Mouse (Mus musculus) intestine, embryonic 14.5 days (tissue): ENCODE data around the gene Cib3. TPM values are rescaled to one million over a fixed set of nuclear protein-coding genes. Genes with fewer than 3 reads are reported as not detected.
A peak's percentile ranks its signal among the peaks of the same experiment; 100 is the strongest.

Source experiments
- ATAC-seq: fragments of 200-750 bp; cut with Nextera tagmentation; replicated peaks from 2 replicates; pipeline ENCODE4 v1.8.0; 2017; ENCODE audit warnings: low read depth, moderate number of reproducible peaks, moderate TSS enrichment, moderate library complexity; ENCODE audit not compliant: low FRiP score, low TSS enrichment
- DNase-seq: peaks from one replicate; pipeline ENCODE4 v3.0.0-alpha.2; 2018; ENCODE audit warnings: low spot score
- H3K27ac ChIP-seq: fragments of 300-500 bp; sonication (generic); 2 replicates; pipeline ENCODE4 v1.5.1; 2014; ENCODE audit warnings: low read depth, mild to moderate bottlenecking, control low read depth
- H3K27me3 ChIP-seq: fragments of 300-500 bp; sonication (generic); replicated peaks from 2 replicates; pipeline ENCODE4 v1.6.1; 2014; ENCODE audit warnings: low read length, control low read depth; ENCODE audit not compliant: control insufficient read depth, insufficient read depth
- H3K36me3 ChIP-seq: fragments of 300-500 bp; sonication (generic); 2 replicates; pipeline ENCODE4 v1.6.1; 2014; ENCODE audit warnings: low read length, control low read depth; ENCODE audit not compliant: control insufficient read depth, insufficient read depth
- H3K4me1 ChIP-seq: fragments of 300-500 bp; sonication (generic); replicated peaks from 2 replicates; pipeline ENCODE4 v1.6.1; 2014; ENCODE audit warnings: low read length, control low read depth, mixed read lengths; ENCODE audit not compliant: control insufficient read depth, insufficient read depth
- H3K4me2 ChIP-seq: fragments of 300-500 bp; sonication (generic); 2 replicates; pipeline ENCODE4 v1.6.1; 2014; ENCODE audit warnings: low read length
- H3K4me3 ChIP-seq: fragments of 300-500 bp; sonication (generic); 2 replicates; pipeline ENCODE4 v1.5.1; 2014; ENCODE audit warnings: low read depth, low read length, control low read depth, mixed read lengths
- H3K9ac ChIP-seq: fragments of 300-500 bp; sonication (generic); 2 replicates; pipeline ENCODE4 v1.6.1; 2014; ENCODE audit warnings: mild to moderate bottlenecking, low read length
- H3K9me3 ChIP-seq: fragments of 300-500 bp; sonication (generic); 2 replicates; pipeline ENCODE4 v1.6.1; 2016; ENCODE audit warnings: low read length, control low read depth; ENCODE audit not compliant: control insufficient read depth
- WGBS: fragments of 180-500 bp; shearing (Covaris S2); extraction: QIAGEN DNeasy Blood & Tissue Kit; methylation state at CpG from one replicate; pipeline ENCODE4 v1.1.7; 2014; 5-methylcytosine and 5-hydroxymethylcytosine counted together
- polyA plus RNA-seq: library from polyadenylated mRNA; unstranded; fragments of >200 nt; fragmentation: Nextera tagmentation; extraction: Ambion mirVana; gene quantifications from 2 replicates; pipeline ENCODE4 v1.2.1, GENCODE M21; 2014

Cib3 gene
- not detected in 2 replicates for polyA plus RNA-seq

DNA sequence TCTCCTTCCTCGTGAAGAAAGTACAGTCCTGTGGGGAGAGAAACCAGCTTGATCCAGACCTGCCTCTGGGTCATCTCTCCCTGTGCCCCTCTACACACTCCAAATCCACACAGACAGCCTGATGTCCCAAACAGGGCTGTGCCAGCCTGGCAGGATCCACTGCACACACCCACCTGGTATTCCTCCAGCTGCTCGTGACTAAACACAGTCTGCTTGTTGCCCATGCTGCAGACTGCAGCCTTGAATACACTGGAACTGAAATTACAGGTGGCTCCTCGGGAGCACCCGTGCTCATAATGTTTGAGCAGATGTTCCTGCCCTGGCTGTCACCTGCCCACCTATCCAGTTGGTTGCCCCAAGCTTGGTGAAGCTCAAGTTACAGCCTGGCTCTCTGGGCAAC, at the start of gene Cib3:
Gene Cib3, minus strand, starts transcription at position 87 of the 400 bp plus-strand sequence.
- Histone ChIP-seq H3K4me2 (no peak within 1 kb of the TSS), H3K9me3 (no peaks in the 10 kb centered on the region), H3K4me1 (no peaks in the 10 kb centered on the region), H3K4me3 (no peak within 1 kb of the TSS), H3K36me3 (no peaks in the 10 kb centered on the region), H3K27ac (no peak within 1 kb of the TSS), H3K27me3 (peaks cover 7% of the 10 kb centered on the region; the same call in 1 of the 2 replicates), H3K9ac (no peak within 1 kb of the TSS)
- WGBS = 59% methylated on average over 4 of the region's 4 CpGs
- DNase-seq = no peak
- no peak for ATAC-seq

DNA sequence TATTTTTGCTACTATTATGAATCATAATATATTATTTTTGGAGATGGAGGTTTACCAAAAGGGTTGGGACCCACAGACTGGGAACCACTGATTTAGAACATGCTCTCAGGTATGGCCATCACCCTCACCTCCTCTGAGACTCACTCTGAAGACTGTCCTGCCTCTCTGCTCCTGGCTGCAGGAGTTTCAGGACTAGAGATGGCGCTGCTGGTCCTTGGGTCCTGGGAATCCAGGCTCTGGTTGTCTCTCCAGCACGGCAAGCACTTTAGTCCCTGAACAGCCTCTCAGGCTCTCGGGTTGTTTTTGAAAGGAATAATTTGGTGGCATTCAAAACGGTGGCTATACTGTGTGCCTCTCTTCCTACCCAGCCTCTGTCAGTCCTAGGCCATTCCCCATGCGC, 49.2 kb upstream of the Cib3 start:
- no peaks in the 10 kb centered on the region for H3K9me3 ChIP-seq
- WGBS = 51% methylated on average over 5 of the region's 5 CpGs
- H3K36me3 ChIP-seq = no peaks in the 10 kb centered on the region
- DNase-seq (no peak), ATAC-seq (no peak)
- no peak overlapping the region for H3K4me3 ChIP-seq
- H3K9ac ChIP-seq = no peak overlapping the region
- no peak overlapping the region for H3K4me2 ChIP-seq
- H3K4me1 ChIP-seq = no peaks in the 10 kb centered on the region
- H3K27ac ChIP-seq = no peak overlapping the region
- no peaks in the 10 kb centered on the region for H3K27me3 ChIP-seq

DNA sequence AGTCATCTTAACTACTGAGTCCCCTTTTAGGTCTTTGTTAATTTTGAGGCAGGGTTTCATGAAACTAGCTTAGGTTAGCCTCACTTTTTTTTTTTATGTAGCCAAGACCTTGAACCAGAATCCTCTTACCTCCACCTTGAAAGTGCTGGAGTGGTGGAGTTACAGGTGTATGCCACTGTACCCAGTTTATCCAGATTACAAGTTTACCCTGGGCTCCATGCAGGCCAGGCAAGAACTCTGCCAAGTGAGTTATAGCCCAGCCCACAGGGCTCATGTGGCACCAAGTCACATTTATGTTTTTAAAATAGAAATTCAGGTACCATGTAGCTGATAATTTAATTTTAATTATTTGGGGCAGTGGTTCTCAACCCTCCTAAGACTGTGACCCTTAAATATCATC, 48.8 kb upstream of the Cib3 start:
- DNase-seq (no peak), ATAC-seq (peak; percentile 32; the same call in 1 of the 2 replicates)
- Histone ChIP-seq H3K36me3 (no peaks in the 10 kb centered on the region), H3K9me3 (no peaks in the 10 kb centered on the region), H3K9ac (no peak overlapping the region), H3K4me2 (no peak overlapping the region), H3K27ac (no peak overlapping the region), H3K4me3 (no peak overlapping the region), H3K4me1 (no peaks in the 10 kb centered on the region), H3K27me3 (no peaks in the 10 kb centered on the region)

DNA sequence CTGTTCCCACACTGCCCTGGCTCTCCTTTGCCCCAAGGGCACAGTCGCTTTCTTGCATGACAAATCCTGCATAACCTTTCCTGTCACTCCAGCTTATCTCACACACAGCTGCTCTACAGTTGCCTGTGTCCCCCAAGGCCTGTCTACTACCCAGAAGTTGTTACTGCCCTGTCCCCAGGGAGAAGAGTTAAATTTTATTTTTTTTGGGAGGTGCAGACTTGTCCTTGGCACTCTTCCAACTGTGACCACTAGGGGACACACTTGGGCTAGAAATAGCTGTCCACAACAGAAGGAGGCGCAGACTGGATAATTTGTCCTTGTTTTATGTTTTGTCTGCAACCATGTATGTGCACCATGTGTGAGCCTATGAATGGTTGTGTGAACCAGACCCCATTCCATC, 48.4 kb upstream of the Cib3 start:
- peak; percentile 57 for ATAC-seq
- DNase-seq = peak; percentile 79

DNA sequence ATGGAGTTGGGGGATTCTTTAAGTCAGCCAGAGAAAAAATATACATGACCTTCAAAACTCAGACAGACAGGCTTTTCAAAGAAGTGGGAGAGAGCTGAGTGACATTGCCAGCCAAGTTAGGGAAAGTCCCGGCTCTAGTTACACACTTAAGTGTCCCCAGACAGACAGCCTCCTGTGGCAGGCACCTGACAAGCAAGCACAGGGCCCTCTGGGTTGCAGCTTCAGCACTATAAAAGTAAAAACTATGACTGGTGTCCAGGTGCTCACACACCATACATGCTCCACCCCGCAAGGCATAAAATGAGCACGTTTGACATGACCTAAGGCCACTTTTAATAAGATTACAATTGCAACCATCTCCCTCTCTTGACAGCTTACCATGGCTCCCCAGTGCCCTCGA, 47.9 kb upstream of the Cib3 start:
- no peak for ATAC-seq
- no peak overlapping the region for H3K4me3 ChIP-seq
- no peaks in the 10 kb centered on the region for H3K9me3 ChIP-seq
- H3K36me3 ChIP-seq = 0 out of 2 replicates have a peak, but pooled peaks cover 4% of the 10 kb centered on the region
- H3K4me1 ChIP-seq = no peaks in the 10 kb centered on the region
- no peak overlapping the region for H3K4me2 ChIP-seq
- 61% methylated on average over 4 of the region's 4 CpGs for WGBS
- H3K27me3 ChIP-seq = no peaks in the 10 kb centered on the region
- no peak overlapping the region for H3K9ac ChIP-seq
- H3K27ac ChIP-seq = no peak overlapping the region
- DNase-seq = no peak

More for the DNA sequence above, 48.4 kb upstream of the Cib3 start:
- H3K27ac ChIP-seq = no peak overlapping the region
- WGBS = 34% methylated on average over 2 of the region's 2 CpGs
- H3K9me3 ChIP-seq = no peaks in the 10 kb centered on the region
- H3K9ac ChIP-seq = no peak overlapping the region
- no peaks in the 10 kb centered on the region for H3K27me3 ChIP-seq
- no peak overlapping the region for H3K4me2 ChIP-seq
- H3K4me3 ChIP-seq = no peak overlapping the region
- no peaks in the 10 kb centered on the region for H3K4me1 ChIP-seq
- no peaks in the 10 kb centered on the region for H3K36me3 ChIP-seq

DNA sequence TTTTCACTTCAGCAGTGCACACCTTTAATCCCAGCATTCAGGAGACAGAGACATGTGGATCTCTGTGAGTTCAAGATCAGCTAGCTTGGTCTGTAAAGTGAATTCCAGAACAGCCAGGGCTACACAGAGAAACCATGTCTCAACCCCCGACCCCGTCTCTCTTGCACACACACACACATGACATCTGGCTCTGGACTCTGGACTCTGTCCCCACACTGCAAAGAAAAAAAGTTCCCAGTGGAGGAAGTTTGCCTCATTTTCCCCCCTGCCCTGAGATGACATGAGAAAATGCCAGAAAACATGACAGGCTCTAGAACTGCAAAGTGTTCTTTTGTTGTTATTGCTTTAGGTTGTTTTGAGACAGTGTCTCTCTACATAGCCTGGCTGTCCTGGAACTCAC, 47.2 kb upstream of the Cib3 start:
- Histone ChIP-seq H3K4me3 (no peak overlapping the region), H3K27me3 (no peaks in the 10 kb centered on the region), H3K4me2 (no peak overlapping the region), H3K27ac (no peak overlapping the region), H3K36me3 (0 out of 2 replicates have a peak, but pooled peaks cover 11% of the 10 kb centered on the region), H3K4me1 (no peaks in the 10 kb centered on the region), H3K9me3 (no peaks in the 10 kb centered on the region), H3K9ac (no peak overlapping the region)
- WGBS = 62% methylated on average over 2 of the region's 2 CpGs
- no peak for ATAC-seq
- DNase-seq = no peak

DNA sequence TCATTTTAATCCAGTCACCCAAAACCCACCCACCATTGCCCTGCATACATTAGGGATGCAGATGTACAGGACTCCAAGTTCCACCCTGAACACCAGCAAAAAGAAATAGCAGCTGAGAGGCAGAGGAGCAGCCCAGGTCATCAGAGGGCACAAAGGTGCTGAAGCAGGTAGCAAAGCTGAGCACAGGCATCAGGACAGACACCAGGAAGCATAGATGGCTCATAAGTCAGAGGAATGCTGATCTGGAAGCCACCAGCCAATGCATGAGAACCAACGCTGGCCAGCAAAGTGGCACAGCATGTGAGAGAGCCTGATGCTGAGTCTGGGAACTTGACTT, 45.2 kb upstream of the Cib3 start:
- H3K4me2 ChIP-seq = no peak overlapping the region
- no peaks in the 10 kb centered on the region for H3K27me3 ChIP-seq
- H3K4me1 ChIP-seq = no peaks in the 10 kb centered on the region

DNA sequence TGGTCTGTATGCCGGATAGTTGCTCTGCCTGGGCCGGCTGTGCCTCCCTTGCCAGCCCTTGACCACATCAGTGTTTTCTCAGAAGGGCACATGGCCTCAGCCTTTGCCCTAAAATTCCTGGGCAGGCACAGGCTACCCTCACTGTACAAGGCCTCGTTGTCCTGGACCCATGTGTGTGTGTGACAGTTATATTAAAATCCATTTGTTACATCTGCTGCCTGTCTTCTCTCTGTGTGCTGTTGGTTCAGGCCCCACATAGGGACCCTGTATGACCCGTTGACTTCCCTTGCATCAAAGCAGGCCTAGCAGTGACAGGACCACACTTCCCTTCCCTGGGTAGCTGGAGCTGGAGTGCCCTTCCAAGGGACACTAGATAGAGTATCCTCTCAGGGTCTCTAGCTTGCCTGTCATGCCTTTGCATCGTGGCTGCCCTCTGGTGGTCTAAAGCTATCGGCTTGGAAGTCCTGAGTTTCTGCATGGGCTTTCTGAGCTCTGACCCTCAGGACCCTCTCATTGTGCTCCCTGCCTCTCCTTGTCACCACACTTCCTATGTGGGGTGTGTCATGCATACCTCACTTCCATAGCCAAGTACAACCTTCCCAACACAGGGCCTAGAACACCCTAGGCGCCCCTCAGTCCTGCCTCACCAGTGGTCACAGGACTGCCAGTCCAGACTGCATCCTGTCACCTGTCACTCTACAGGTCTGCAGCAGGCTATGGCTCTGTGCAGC, 44.7 kb upstream of the Cib3 start:
- 0 out of 2 replicates have a peak, but pooled peaks have one; percentile 30 for ATAC-seq
- no peak overlapping the region for H3K4me3 ChIP-seq
- H3K9me3 ChIP-seq = no peaks in the 10 kb centered on the region
- no peaks in the 10 kb centered on the region for H3K4me1 ChIP-seq
- H3K36me3 ChIP-seq = peaks cover 23% of the 10 kb centered on the region
- H3K9ac ChIP-seq = no peak overlapping the region
- no peak overlapping the region for H3K27ac ChIP-seq
- H3K27me3 ChIP-seq = no peaks in the 10 kb centered on the region
- peak; percentile 70 for DNase-seq
- no peak overlapping the region for H3K4me2 ChIP-seq
- WGBS = 57% methylated on average over 7 of the region's 7 CpGs

More for the DNA sequence above, 45.2 kb upstream of the Cib3 start:
- DNase-seq (no peak), ATAC-seq (no peak)
- Histone ChIP-seq H3K9me3 (no peaks in the 10 kb centered on the region), H3K36me3 (peaks cover 18% of the 10 kb centered on the region), H3K27ac (no peak overlapping the region), H3K9ac (no peak overlapping the region), H3K4me3 (no peak overlapping the region)
- 96% methylated on average over 1 of the region's 1 CpGs for WGBS

DNA sequence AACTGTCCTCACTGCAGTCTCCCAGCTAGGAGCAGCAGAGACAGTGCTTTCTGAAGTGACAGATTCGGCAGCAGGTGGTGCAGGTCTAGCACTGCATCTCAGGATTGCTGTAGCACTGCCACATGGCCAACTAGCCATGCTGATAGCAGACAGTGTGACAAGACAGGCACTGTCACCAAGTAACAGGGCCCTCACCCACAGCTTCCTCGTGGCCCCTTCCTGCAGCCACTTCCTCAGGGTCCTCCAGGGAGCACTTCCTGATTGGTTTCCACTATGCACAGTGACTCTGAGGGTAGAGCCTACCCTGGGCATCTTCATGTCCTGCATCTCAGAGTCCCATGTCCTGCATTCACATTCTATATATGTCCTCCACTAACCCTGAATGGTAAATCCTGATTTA, 32.0 kb upstream of the Cib3 start:
- H3K9ac ChIP-seq = no peak overlapping the region
- H3K4me3 ChIP-seq = no peak overlapping the region
- ATAC-seq = no peak
- peaks cover 5% of the 10 kb centered on the region for H3K4me1 ChIP-seq
- H3K36me3 ChIP-seq = peaks cover 17% of the 10 kb centered on the region
- no peak for DNase-seq
- 77% methylated on average over 2 of the region's 2 CpGs for WGBS
- H3K27me3 ChIP-seq = no peaks in the 10 kb centered on the region
- H3K9me3 ChIP-seq = no peaks in the 10 kb centered on the region
- H3K27ac ChIP-seq = no peak overlapping the region
- H3K4me2 ChIP-seq = no peak overlapping the region
